Mouse (Mus musculus) CH12.LX (cell line): Measurements from ENCODE around the gene Pbx1. TPM values are rescaled to one million over a fixed set of nuclear protein-coding genes. Genes with fewer than 3 reads are reported as not detected.

Experiments used
- DNase-seq: peaks from one replicate; pipeline ENCODE4 v3.0.0-alpha.2; 2013; ENCODE audit errors: extremely low read depth
- H3K27ac ChIP-seq: 2 replicates; pipeline ENCODE4 v1.5.1; 2012; ENCODE audit warnings: low read depth, mild to moderate bottlenecking, control low read depth, moderate library complexity; ENCODE audit not compliant: insufficient read depth
- H3K27me3 ChIP-seq: replicated peaks from 2 replicates; pipeline ENCODE3; 2012; ENCODE audit warnings: inconsistent platforms
- H3K36me3 ChIP-seq, 2 experiments: replicated peaks in 1 of 2; 2 replicates each; pipeline versions ENCODE3 to v1.6.1; 2012; ENCODE audit warnings: inconsistent platforms in 1 of 2, low read length in 1 of 2, mild to moderate bottlenecking in 1 of 2, mixed read lengths in 1 of 2, moderate library complexity in 1 of 2; ENCODE audit not compliant: control insufficient read depth in 1 of 2, insufficient read depth in 1 of 2
- H3K4me1 ChIP-seq, 2 experiments: 2 replicates each; pipeline ENCODE4 v1.6.1; 2012; ENCODE audit warnings: inconsistent platforms in 1 of 2, moderate library complexity in 1 of 2; ENCODE audit not compliant: insufficient read depth in 2 of 2, control insufficient read depth in 1 of 2
- H3K4me2 ChIP-seq: 2 replicates; pipeline ENCODE4 v1.6.1; 2012; ENCODE audit warnings: low read depth, mild to moderate bottlenecking, control low read depth; ENCODE audit not compliant: poor library complexity, insufficient read depth, severe bottlenecking
- H3K4me3 ChIP-seq, 3 experiments: fragments of 150-350 bp in 1 of 3; sonication (generic) in 1 of 3; replicated peaks in 1 of 3; 2 replicates each; pipeline versions ENCODE3 to v1.5.1; 2011 to 2012; ENCODE audit warnings: low read depth in 2 of 3, low read length in 2 of 3, mild to moderate bottlenecking in 2 of 3, moderate library complexity in 2 of 3, control low read depth in 1 of 3, improper control_type of control experiment in 1 of 3, inconsistent platforms in 1 of 3, mixed read lengths in 1 of 3; ENCODE audit not compliant: poor library complexity in 1 of 3
- H3K79me2 ChIP-seq: replicated peaks from 2 replicates; pipeline ENCODE4 v1.6.1; 2012; ENCODE audit warnings: mild to moderate bottlenecking, moderate library complexity; ENCODE audit not compliant: control insufficient read depth, poor library complexity, insufficient read depth, severe bottlenecking; ENCODE audit errors: extremely low read depth
- H3K9ac ChIP-seq: 2 replicates; pipeline ENCODE4 v1.6.1; 2012; ENCODE audit warnings: low read depth, mild to moderate bottlenecking, control low read depth, moderate library complexity; ENCODE audit not compliant: insufficient read depth
- H3K9me3 ChIP-seq: replicated peaks from 2 replicates; pipeline ENCODE3; 2012; ENCODE audit warnings: low read length, inconsistent platforms, mixed read lengths
- BHLHE40 ChIP-seq: IDR thresholded peaks from 2 replicates; pipeline ENCODE4 v1.6.1; 2011; ENCODE audit warnings: mild to moderate bottlenecking, low read depth, low read length, improper control_type of control experiment
- CHD2 ChIP-seq: IDR thresholded peaks from 2 replicates; pipeline ENCODE4 v1.6.1; 2011; ENCODE audit warnings: low read length, improper control_type of control experiment
- ELF1 ChIP-seq: IDR thresholded peaks from 2 replicates; pipeline ENCODE4 v1.6.1; 2014; ENCODE audit warnings: low read depth, mild to moderate bottlenecking, inconsistent platforms, low read length, improper control_type of control experiment
- ETS1 ChIP-seq: conservative IDR thresholded peaks from 2 replicates; pipeline ENCODE4 v1.6.1; 2012; ENCODE audit warnings: low read depth, mild to moderate bottlenecking, inconsistent platforms, low read length, improper control_type of control experiment, moderate library complexity
- HCFC1 ChIP-seq: IDR thresholded peaks from 2 replicates; pipeline ENCODE4 v1.6.1; 2012; ENCODE audit warnings: low read depth, mild to moderate bottlenecking, inconsistent platforms, low read length, improper control_type of control experiment
- JUN ChIP-seq: IDR thresholded peaks from 2 replicates; pipeline ENCODE4 v1.6.1; 2011; ENCODE audit warnings: low read depth, mild to moderate bottlenecking, low read length, improper control_type of control experiment, moderate library complexity; ENCODE audit not compliant: insufficient read depth
- MAZ ChIP-seq: IDR thresholded peaks from 2 replicates; pipeline ENCODE4 v1.6.1; 2012; ENCODE audit warnings: low read depth, mild to moderate bottlenecking, inconsistent platforms, low read length, improper control_type of control experiment, moderate library complexity
- NRF1 ChIP-seq: IDR thresholded peaks from 2 replicates; pipeline ENCODE4 v1.6.1; 2014; ENCODE audit warnings: low read depth, mild to moderate bottlenecking, inconsistent platforms, low read length, improper control_type of control experiment, moderate library complexity
- POLR2A ChIP-seq: IDR thresholded peaks from 2 replicates; pipeline ENCODE4 v1.6.1; 2011; ENCODE audit warnings: low read depth, mild to moderate bottlenecking, improper control_type of control experiment, low read length
- RAD21 ChIP-seq: IDR thresholded peaks from 2 replicates; pipeline ENCODE4 v1.6.1; 2011; ENCODE audit warnings: low read depth, mild to moderate bottlenecking, low read length, improper control_type of control experiment, moderate library complexity
- SIN3A ChIP-seq: IDR thresholded peaks from 2 replicates; pipeline ENCODE4 v1.6.1; 2012; ENCODE audit warnings: low read length, improper control_type of control experiment, inconsistent platforms
- SMC3 ChIP-seq: IDR thresholded peaks from 2 replicates; pipeline ENCODE4 v1.6.1; 2011; ENCODE audit warnings: low read depth, low read length, improper control_type of control experiment
- TBP ChIP-seq: conservative IDR thresholded peaks from 2 replicates; pipeline ENCODE4 v1.6.1; 2011; ENCODE audit warnings: low read depth, low read length, improper control_type of control experiment
- TCF12 ChIP-seq: IDR thresholded peaks from 2 replicates; pipeline ENCODE4 v1.6.1; 2014; ENCODE audit warnings: low read depth, mild to moderate bottlenecking, inconsistent platforms, low read length, improper control_type of control experiment
- UBTF ChIP-seq: IDR thresholded peaks from 2 replicates; pipeline ENCODE4 v1.6.1; 2012; ENCODE audit warnings: low read depth, mild to moderate bottlenecking, inconsistent platforms, low read length, improper control_type of control experiment, moderate library complexity
- USF1 ChIP-seq: IDR thresholded peaks from 2 replicates; pipeline ENCODE4 v1.6.1; 2014; ENCODE audit warnings: low read depth, mild to moderate bottlenecking, inconsistent platforms, low read length, improper control_type of control experiment
- ZKSCAN1 ChIP-seq: IDR thresholded peaks from 2 replicates; pipeline ENCODE4 v1.6.1; 2012; ENCODE audit warnings: low read depth, inconsistent platforms, low read length, improper control_type of control experiment, borderline replicate concordance
- ZMIZ1 ChIP-seq: IDR thresholded peaks from 2 replicates; pipeline ENCODE4 v1.6.1; 2012; ENCODE audit warnings: low read depth, mild to moderate bottlenecking, inconsistent platforms, low read length, improper control_type of control experiment
- ZNF384 ChIP-seq: IDR thresholded peaks from 2 replicates; pipeline ENCODE4 v1.6.1; 2012; ENCODE audit warnings: low read depth, low read length, improper control_type of control experiment, inconsistent platforms
- dilution Hi-C: fragments of 300-500 bp; cut with MboI; formaldehyde crosslinking; loops from 2 replicates; pipeline ENCODE4 v1.14.3; 2020; ENCODE audit warnings: low sequenced_read_pairs; ENCODE audit not compliant: extremely low pct_unique_long_range_greater_than_20kb, extremely low pct_ligation_motif_present
- in situ Hi-C: fragments of 300-500 bp; cut with MboI; formaldehyde crosslinking; loops from 3 replicates; pipeline ENCODE4 v1.14.3; 2019; ENCODE audit warnings: low sequenced_read_pairs, low pct_ligation_motif_present, low pct_unique_long_range_greater_than_20kb, mixed read lengths
- polyA plus RNA-seq: library from polyadenylated mRNA; unstranded; fragments of >175 nt; gene quantifications from 2 replicates; pipeline ENCODE4 v1.2.1, GENCODE M21; 2012; ENCODE audit warnings: low read depth; ENCODE audit not compliant: insufficient read length
- total RNA-seq, 2 experiments: library from RNA; depleted of rRNA; stranded (reverse); fragments of 300-350 nt in 1 of 2; fragments of >200 nt in 1 of 2; gene quantifications; 2 replicates each; pipeline ENCODE4 v1.2.3; 2012 to 2014

Pbx1 gene
- total and polyA plus RNA-seq, 3 experiments, result not detected

- in situ Hi-C loops (no loop called here), dilution Hi-C loops (no loop called here)
- no peak for TF ChIP-seq ELF1
- no peak for TF ChIP-seq POLR2A
- no peak for TF ChIP-seq ZNF384
- no peak for TF ChIP-seq ETS1
- no peak for TF ChIP-seq NRF1
- no peak for TF ChIP-seq BHLHE40
- TF ChIP-seq SIN3A, result no peak
- no peak for TF ChIP-seq USF1
- TF ChIP-seq RAD21, result no peak
- no peak for TF ChIP-seq SMC3
- TF ChIP-seq UBTF, result no peak
- TF ChIP-seq MAZ, result no peak
- no peak for TF ChIP-seq HCFC1
- no peak for TF ChIP-seq TCF12
- TF ChIP-seq JUN, result no peak
- Histone ChIP-seq H3K4me3 (no peak overlapping the region), H3K9me3 (peaks cover 79% of the 10 kb centered on the region), H3K27me3 (no peaks in the 10 kb centered on the region), H3K27ac (no peak overlapping the region), H3K4me1 (no peaks in the 10 kb centered on the region), H3K4me2 (no peak overlapping the region), H3K79me2 (no peaks in the 10 kb centered on the region), H3K9ac (no peak overlapping the region), H3K36me3 (no peaks in the 10 kb centered on the region)
- no peak for DNase-seq
These were observed 190.8 kb downstream of the Pbx1 start for GRCm38 (mm10) chr1:168241316-168241715.

- Histone ChIP-seq H3K27me3 (no peaks in the 10 kb centered on the region), H3K27ac (no peak overlapping the region), H3K9ac (no peak overlapping the region), H3K79me2 (no peaks in the 10 kb centered on the region), H3K4me1 (no peaks in the 10 kb centered on the region)
- dilution Hi-C loops, result no loop called here
- TF ChIP-seq POLR2A, result no peak
- no peak for TF ChIP-seq ZMIZ1
- TF ChIP-seq ETS1, result no peak
- TF ChIP-seq TBP, result no peak
- no peak for TF ChIP-seq ZKSCAN1
- no peak for TF ChIP-seq CHD2
- TF ChIP-seq SIN3A, result no peak
- TF ChIP-seq, all 38 proteins: peak for 0
- Histone ChIP-seq H3K9me3 (peaks cover 80% of the 10 kb centered on the region), H3K4me2 (no peak overlapping the region), H3K4me3 (no peak overlapping the region), H3K36me3 (no peaks in the 10 kb centered on the region)
- no peak for DNase-seq
- in situ Hi-C loops, result no loop called here
These were observed 191.2 kb downstream of the Pbx1 start for GRCm38 (mm10) chr1:168240846-168241245.
